Mouse (Mus musculus) G1E (cell line): ENCODE data around the gene Zfp619.

Experiments
- CTCF ChIP-seq: IDR thresholded peaks from 2 replicates; pipeline ENCODE4 v1.5.1; 2012; ENCODE audit warnings: low read depth, low read length, inconsistent platforms, mixed read lengths
- GATA1 ChIP-seq: IDR thresholded peaks from 2 replicates; pipeline ENCODE4 v1.6.1; 2012; ENCODE audit warnings: borderline replicate concordance, low read length, inconsistent platforms, mixed read lengths
- GATA2 ChIP-seq: IDR thresholded peaks from 2 replicates; pipeline ENCODE4 v1.6.1; 2012; ENCODE audit warnings: low read depth, low read length, inconsistent platforms, borderline replicate concordance
- POLR2AphosphoS5 ChIP-seq: IDR thresholded peaks from 2 replicates; pipeline ENCODE4 v1.6.1; 2012; ENCODE audit warnings: low read depth, low read length, inconsistent platforms; ENCODE audit not compliant: insufficient replicate concordance

GRCm38 (mm10) chr7:39523703-39524424 is 6.3 kb downstream of the Zfp619 start:
- TF ChIP-seq GATA1, result no peak
- TF ChIP-seq CTCF, result no peak
- no peak for TF ChIP-seq POLR2AphosphoS5
- TF ChIP-seq GATA2, result no peak
